Mouse (Mus musculus) skeletal muscle tissue, postnatal 0 days (tissue): ENCODE results near the gene 4933424G06Rik. TPM values are rescaled to one million over a fixed set of nuclear protein-coding genes. Genes with fewer than 3 reads are reported as not detected.

Experiments
- microRNA-seq, 2 experiments: library from miRNA; unstranded; fragments of <30 nt; microRNA quantifications; one replicate each; pipeline ENCODE4; 2016
- polyA plus RNA-seq: library from polyadenylated mRNA; unstranded; fragments of >200 nt; fragmentation: Nextera tagmentation; extraction: Ambion mirVana; gene quantifications from 2 replicates; pipeline ENCODE4 v1.2.1, GENCODE M21; 2015

4933424G06Rik gene
- 0.21 and 0.34 TPM in 2 replicates for polyA plus RNA-seq

DNA sequence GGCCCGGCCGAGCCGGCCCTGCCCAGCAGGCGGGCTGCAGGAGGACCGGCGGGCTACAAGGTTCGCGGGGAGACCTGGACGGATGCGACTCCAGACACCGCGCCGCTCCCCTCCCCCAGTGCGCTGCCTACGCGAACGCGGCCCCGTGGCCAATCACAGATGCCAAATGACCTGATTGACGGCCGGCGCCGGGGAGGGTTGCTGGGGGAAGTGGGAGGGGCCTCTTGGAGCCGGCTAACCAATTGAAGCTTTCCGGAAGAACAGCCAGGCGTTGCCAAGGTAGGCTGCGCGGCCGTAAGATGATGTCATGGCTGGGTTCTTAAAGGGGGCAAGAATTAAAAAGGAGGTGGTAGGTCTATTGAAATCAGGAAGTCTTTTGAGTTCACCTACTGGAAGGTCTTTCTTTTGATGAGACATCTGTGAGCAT, at the start of gene 4933424G06Rik:
TSS of gene 4933424G06Rik (plus strand) at position 296 of the 427 bp plus-strand sequence.

DNA sequence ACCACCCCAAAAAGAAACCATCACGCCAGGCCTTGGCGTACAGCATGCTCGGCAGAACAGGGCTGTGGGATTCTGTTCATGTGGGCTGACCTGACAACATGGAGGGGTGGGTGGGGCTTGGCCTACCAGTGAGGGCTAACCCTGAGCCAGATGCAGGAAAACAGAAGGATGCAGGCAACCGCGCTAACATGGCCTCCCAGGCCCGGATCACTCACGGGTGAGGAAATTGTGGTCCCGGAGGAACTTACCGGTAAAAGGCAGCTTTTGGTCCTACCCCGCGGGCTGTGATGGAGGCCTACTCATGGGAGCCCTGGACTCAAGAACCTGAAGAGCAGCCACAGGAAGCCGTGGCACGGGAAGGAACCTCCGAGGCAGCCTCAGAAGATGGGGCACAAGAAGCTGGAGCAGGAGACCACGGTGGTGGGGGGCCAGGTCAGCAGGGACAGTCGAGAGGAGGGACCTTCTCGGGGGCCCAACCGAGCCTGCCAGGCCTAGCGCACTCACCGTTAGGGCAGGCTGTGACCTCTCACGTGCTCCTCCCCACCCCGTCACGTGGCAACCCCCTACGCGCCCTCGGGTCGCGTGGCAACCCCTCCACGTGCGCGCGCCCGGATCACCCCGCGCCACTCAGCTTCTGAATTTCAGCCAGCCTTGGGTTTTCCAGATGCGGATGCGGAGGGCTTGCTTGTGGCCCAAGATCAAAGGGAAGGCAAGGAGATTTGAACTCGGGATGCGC, 27.2 kb upstream of the 4933424G06Rik start, which contains the start of gene Fam178b:
TSS of gene Fam178b (minus strand) at position 564 of the 736 bp plus-strand sequence.

DNA sequence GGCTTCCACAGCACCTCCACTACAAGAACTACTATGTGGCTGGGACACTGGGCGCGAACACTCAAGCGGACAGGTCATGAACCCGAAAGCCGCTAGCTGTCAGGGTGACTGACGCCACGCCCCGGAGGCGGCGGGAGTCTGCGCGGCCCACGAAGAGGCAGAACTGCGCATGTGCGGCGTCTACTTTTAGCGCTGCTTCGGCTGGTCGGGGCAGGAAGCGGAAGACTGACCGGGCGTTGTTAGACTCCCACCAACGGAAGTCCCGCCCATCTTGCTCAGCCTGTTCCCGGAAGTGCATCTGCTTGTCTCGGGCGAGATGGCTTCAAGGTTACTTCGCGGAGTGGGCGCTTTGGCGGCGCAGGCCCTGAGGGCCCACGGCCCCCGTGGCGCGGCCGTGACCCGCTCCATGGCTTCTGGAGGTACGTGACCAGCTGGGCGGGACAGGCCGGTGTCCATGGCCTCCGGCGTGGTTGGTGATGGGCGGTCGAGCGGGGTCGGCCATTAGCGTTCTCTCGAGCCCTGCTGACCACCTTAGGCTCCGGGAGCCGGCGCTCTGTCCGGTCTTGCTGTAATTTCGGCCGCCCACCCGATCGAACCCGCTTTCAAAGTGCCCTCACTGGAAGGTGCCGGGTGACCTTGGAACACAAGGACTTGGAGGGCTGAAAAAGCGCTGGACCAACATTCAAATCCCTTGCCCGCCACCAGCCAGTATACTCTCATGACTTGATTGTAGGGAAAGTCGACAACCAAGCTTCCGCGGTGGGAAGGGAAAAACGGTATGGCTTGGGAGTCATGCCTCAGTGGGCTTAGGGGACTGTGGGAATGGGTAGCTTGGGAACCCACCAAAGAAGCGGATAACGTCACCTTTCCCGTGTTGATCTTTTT, 18.4 kb upstream of the 4933424G06Rik start, which contains the start of gene Cox5b:
TSS of gene Cox5b (plus strand) at position 179 of the 885 bp plus-strand sequence.

DNA sequence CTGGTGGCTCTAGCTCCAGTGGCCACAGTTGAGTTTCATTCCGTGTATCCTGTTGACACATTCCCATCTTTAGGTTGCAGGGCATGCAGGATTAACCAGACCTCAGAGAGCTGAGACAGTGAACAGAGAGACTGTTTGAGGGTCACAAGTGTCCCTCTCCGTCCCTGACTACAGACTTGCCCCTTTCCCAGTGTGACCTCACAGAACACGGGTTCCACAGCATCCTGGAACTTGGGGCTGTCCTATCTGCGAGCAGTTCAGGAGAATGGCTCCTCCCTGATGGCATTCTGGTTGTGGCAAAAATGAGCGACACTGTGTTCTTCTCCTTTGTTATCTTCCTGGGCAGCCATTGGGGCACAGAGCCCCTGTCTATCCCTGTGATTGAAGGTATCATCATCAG, 4.4 kb downstream of the 4933424G06Rik start, which contains the start of gene Actr1b:
TSS of gene Actr1b (minus strand) at position 112 of the 400 bp plus-strand sequence.

DNA sequence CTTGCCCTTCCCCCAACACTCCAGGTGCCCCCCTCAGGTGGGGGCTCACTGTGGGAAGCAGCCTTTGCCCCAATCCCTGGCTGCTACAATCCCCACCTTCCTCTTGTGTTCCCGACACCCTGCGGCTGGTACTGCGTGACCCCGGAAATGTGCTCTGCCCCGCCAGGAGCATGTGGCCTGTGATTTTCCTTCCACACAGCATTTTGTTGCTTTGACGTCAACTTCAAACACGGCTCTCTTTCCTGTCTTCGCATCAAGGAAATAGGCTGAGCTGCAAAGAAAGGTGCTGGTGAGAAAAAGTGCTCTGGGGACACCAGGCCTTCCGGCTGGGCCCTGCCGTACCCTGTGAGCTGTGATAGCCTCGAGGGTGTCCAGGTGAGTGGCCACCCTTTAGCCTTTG, 51.6 kb downstream of the 4933424G06Rik start, which contains the start of gene Zap70:
TSS of gene Zap70 (plus strand) at position 231 of the 400 bp plus-strand sequence.

Small RNA genes within 50 kb of the gene (microRNA-seq; reads per million reads assigned to microRNA genes)
- gene Gm24133 = 0 reads per million in 2 experiments

Other genes starting within 250 kb of the 4933424G06Rik start
- gene Cnnm4, start 238.5 kb upstream of the 4933424G06Rik start, polyA plus RNA-seq = 5.9 TPM in 2 replicates
- gene Cnnm3, start 198.3 kb upstream of the 4933424G06Rik start, polyA plus RNA-seq = 2.1 and 2.7 TPM in 2 replicates
- gene Ankrd23, start 173.3 kb upstream of the 4933424G06Rik start, polyA plus RNA-seq = 53.8 and 60.7 TPM in 2 replicates
- 0.28 and 0.54 TPM in 2 replicates for gene Gm42417, start 170.7 kb upstream of the 4933424G06Rik start, polyA plus RNA-seq
- gene Ankrd39, start 162.7 kb upstream of the 4933424G06Rik start, polyA plus RNA-seq = 18.4 and 19.7 TPM in 2 replicates
- 5.3 and 6.3 TPM in 2 replicates for gene Sema4c, start 151.8 kb upstream of the 4933424G06Rik start, polyA plus RNA-seq
- gene Fam178b, start 27.0 kb upstream of the 4933424G06Rik start, polyA plus RNA-seq = 0.68 and 0.78 TPM in 2 replicates
- gene Cox5b, start 18.7 kb upstream of the 4933424G06Rik start, polyA plus RNA-seq = 1,173 and 1,270 TPM in 2 replicates
- gene Actr1b, start 4.3 kb downstream of the 4933424G06Rik start, polyA plus RNA-seq = 58.7 and 59.8 TPM in 2 replicates
- 0.29 and 0.41 TPM in 2 replicates for gene Zap70, start 51.6 kb downstream of the 4933424G06Rik start, polyA plus RNA-seq
- 7.3 and 9.1 TPM in 2 replicates for gene Tmem131, start 233.5 kb downstream of the 4933424G06Rik start, polyA plus RNA-seq